Mouse (Mus musculus): ENCODE data around the gene Pcyt1a. TPM values are rescaled to one million over a fixed set of nuclear protein-coding genes. Genes with fewer than 3 reads are reported as not detected.

Pcyt1a gene
- total and polyA plus RNA-seq, 3 experiments: 36.9 to 53.7 TPM; not detected in 1

DNA sequence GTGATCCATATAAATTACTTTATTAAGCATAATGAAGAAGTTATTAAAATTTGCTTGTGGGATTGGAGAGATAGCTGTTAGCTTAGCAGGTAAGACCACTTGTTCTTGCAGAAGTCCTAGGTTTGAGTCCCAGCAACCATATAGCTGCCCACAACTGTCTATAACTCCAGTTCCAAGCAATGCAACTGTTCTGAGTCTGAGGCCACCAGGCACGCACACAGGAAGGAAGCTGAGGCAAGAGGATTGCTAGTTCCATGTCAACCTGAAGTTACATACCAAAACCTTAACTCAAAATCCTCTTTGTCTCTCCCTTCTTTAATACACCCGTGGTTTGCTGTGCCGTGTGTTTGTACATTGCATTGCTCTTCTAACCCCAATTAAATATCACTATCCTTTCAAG, 39.8 kb upstream of the Pcyt1a start:
- Histone ChIP-seq H3K4me3 (ENCODE audit: control insufficient read depth in 1 of 2, insufficient read depth in 1 of 2, low read depth in 2 of 2, low read length in 2 of 2) (no peak overlapping the region), H3K27ac (ENCODE audit: control insufficient read depth, low read depth, low read length) (no peak overlapping the region), H3K36me3 (ENCODE audit: control insufficient read depth in 1 of 2, insufficient read depth in 2 of 2, low read length in 2 of 2) (peaks cover 6 to 35% of the 10 kb centered on the region in 2 experiments), H3K9me3 (replicated peaks; ENCODE audit: insufficient read depth, low read length) (no peaks in the 10 kb centered on the region), H3K79me2 (ENCODE audit: control insufficient read depth, insufficient read depth, low read length, poor library complexity) (no peaks in the 10 kb centered on the region), H3K27me3 (ENCODE audit: control insufficient read depth in 1 of 2, insufficient read depth in 2 of 2, low read length in 2 of 2) (no peaks in the 10 kb centered on the region), H3K9ac (ENCODE audit: control insufficient read depth, low read depth, low read length, poor library complexity, severe bottlenecking) (no peak overlapping the region), H3K4me1 (ENCODE audit: control insufficient read depth in 1 of 2, insufficient read depth in 2 of 2, low read length in 2 of 2) (peaks cover 12 to 18% of the 10 kb centered on the region in 2 experiments)
- no peak for DNase-seq (ENCODE audit: low read depth, low spot score)
- TF ChIP-seq TAL1 (IDR thresholded peaks at IDR 0.05; ENCODE audit: low read length): no peak

DNA sequence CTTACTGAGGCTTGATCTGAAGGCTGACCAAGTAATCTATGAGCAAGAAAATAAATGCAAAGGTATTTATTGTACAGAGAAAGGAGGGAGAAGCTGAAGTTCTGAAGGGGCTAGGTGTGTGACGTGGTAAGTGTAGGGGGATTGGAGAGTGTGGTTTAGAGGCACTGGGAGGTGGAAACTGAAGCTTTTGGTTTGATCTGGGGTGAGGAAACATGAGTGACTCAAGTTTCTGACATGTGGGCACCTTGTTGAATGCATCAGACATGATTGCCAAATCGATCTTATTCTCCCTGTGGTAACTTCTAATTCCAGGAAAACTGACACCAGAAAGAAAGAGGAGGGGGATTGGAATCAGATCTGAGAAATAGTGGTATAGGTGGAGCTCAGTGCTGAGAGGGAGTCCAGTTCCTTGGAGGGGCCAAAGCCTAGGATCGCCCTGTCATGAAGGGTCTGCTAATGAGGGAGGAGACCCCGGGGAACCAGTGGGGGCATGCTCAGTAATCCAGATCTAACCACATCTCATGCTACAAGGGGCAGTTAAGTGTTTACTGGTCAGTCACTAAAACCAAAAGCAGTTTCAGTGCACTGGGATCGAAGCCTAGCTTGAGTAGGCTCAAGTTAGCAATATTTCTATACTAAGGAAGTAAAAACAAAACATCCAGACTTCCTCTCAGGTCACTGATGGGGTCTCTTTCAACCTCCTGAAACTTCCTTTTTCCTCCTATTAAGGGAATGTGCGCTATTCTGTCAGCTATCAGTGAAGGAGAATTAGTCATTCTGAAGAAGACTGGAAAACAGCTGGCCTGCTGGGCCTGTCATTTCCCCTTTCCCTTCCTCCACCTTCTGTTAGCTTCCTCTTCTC, 34.8 kb upstream of the Pcyt1a start:
- no peak overlapping the region for H3K27ac ChIP-seq (ENCODE audit: control insufficient read depth, low read depth, low read length)
- peak; percentile 57 for DNase-seq (ENCODE audit: low read depth, low spot score)

GRCm38 (mm10) chr16:32396541-32396835, 34.2 kb upstream of the Pcyt1a start:
- no peak overlapping the region for H3K27ac ChIP-seq (ENCODE audit: control insufficient read depth, low read depth, low read length)

More for the DNA sequence above, 34.8 kb upstream of the Pcyt1a start:
- H3K27me3 ChIP-seq (ENCODE audit: control insufficient read depth in 1 of 2, insufficient read depth in 2 of 2, low read length in 2 of 2): no peaks in the 10 kb centered on the region
- peak in 1 of 2 experiments; percentile 44; a peak in 1 of 4 replicates for TF ChIP-seq EP300 (IDR thresholded peaks at IDR 0.05; ENCODE audit: low read depth in 1 of 2, low read length in 2 of 2)
- no peak for TF ChIP-seq MAFK (IDR thresholded peaks at IDR 0.05; ENCODE audit: borderline replicate concordance, low read depth, low read length)
- TF ChIP-seq ETS1 (IDR thresholded peaks at IDR 0.05; ENCODE audit: low read depth, low read length): peak; percentile 74
- TF ChIP-seq E2F4 (IDR thresholded peaks at IDR 0.05; ENCODE audit: borderline replicate concordance, low read depth, low read length): no peak
- no peak overlapping the region for H3K9ac ChIP-seq (ENCODE audit: control insufficient read depth, low read depth, low read length, poor library complexity, severe bottlenecking)
- H3K4me1 ChIP-seq (ENCODE audit: control insufficient read depth in 1 of 2, insufficient read depth in 2 of 2, low read length in 2 of 2): peaks cover 10 to 18% of the 10 kb centered on the region in 2 experiments
- H3K79me2 ChIP-seq (ENCODE audit: control insufficient read depth, insufficient read depth, low read length, poor library complexity): no peaks in the 10 kb centered on the region
- H3K36me3 ChIP-seq (ENCODE audit: control insufficient read depth in 1 of 2, insufficient read depth in 2 of 2, low read length in 2 of 2): peaks cover 0 to 7% of the 10 kb centered on the region in 2 experiments; a peak in 2 of 4 replicates
- no peak overlapping the region for H3K4me3 ChIP-seq (ENCODE audit: control insufficient read depth in 1 of 2, insufficient read depth in 1 of 2, low read depth in 2 of 2, low read length in 2 of 2)
- H3K9me3 ChIP-seq (replicated peaks; ENCODE audit: insufficient read depth, low read length): no peaks in the 10 kb centered on the region

More at GRCm38 (mm10) chr16:32396541-32396835, 34.2 kb upstream of the Pcyt1a start:
- DNase-seq (ENCODE audit: low read depth, low spot score): no peak
- Histone ChIP-seq H3K79me2 (ENCODE audit: control insufficient read depth, insufficient read depth, low read length, poor library complexity) (no peaks in the 10 kb centered on the region), H3K27me3 (ENCODE audit: control insufficient read depth in 1 of 2, insufficient read depth in 2 of 2, low read length in 2 of 2) (no peaks in the 10 kb centered on the region), H3K36me3 (ENCODE audit: control insufficient read depth in 1 of 2, insufficient read depth in 2 of 2, low read length in 2 of 2) (peaks cover 0 to 7% of the 10 kb centered on the region in 2 experiments; a peak in 2 of 4 replicates), H3K4me3 (ENCODE audit: control insufficient read depth in 1 of 2, insufficient read depth in 1 of 2, low read depth in 2 of 2, low read length in 2 of 2) (no peak overlapping the region), H3K4me1 (ENCODE audit: control insufficient read depth in 1 of 2, insufficient read depth in 2 of 2, low read length in 2 of 2) (peaks cover 10 to 19% of the 10 kb centered on the region in 2 experiments), H3K9ac (ENCODE audit: control insufficient read depth, low read depth, low read length, poor library complexity, severe bottlenecking) (no peak overlapping the region), H3K9me3 (replicated peaks; ENCODE audit: insufficient read depth, low read length) (no peaks in the 10 kb centered on the region)
- TF ChIP-seq USF1 (IDR thresholded peaks at IDR 0.05; ENCODE audit: low read depth, low read length): no peak
- no peak for TF ChIP-seq TBP (IDR thresholded peaks at IDR 0.05; ENCODE audit: low read depth, low read length)
- no peak for TF ChIP-seq NRF1 (IDR thresholded peaks at IDR 0.05; ENCODE audit: insufficient read depth, low read depth, low read length, poor library complexity, severe bottlenecking)
- no peak for TF ChIP-seq KAT2A (conservative IDR thresholded peaks at IDR 0.05; ENCODE audit: low read depth, low read length)
- TF ChIP-seq MAZ (IDR thresholded peaks at IDR 0.05; ENCODE audit: low read depth, low read length): no peak
- TF ChIP-seq NELFE (IDR thresholded peaks at IDR 0.05; ENCODE audit: low read depth, low read length): no peak
- TF ChIP-seq HCFC1 (IDR thresholded peaks at IDR 0.05; ENCODE audit: low read depth, low read length): no peak
- no peak for TF ChIP-seq SIN3A (IDR thresholded peaks at IDR 0.05; ENCODE audit: low read length)
- no peak for TF ChIP-seq MAX (IDR thresholded peaks at IDR 0.05; ENCODE audit: low read length)

Measured in MEL (cell line).